Comparison of ENCODE assay signal across 15 mouse cellular contexts in the genomic region with DNA sequence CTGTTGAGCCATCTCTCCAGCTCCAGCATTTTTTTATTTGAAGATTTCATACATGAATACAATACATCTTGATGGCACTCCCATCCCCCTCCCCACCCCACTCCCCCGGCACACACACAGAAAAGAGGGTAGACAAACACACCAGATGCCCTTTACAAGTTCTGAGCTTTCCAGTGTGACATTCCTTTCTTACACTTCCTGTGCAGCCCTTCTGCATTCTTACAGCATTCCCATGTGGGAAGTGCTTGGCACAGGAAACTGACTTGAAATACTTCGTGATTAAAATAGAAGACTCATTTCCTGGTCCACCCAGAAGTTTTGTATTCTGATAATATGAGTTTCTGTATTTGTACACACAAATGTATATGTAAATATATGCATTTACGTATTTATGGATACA. TPM values are rescaled to one million over a fixed set of nuclear protein-coding genes. Genes with fewer than 3 reads are reported as not detected.
A peak's percentile ranks its signal among the peaks of the same experiment; 100 is the strongest.
DNase-seq lines count a peak whose midpoint lies in the region; ATAC-seq and TF ChIP-seq lines count a peak whose summit lies in the region.
"Had no signal": no experiment of that assay in that cellular context is flagged by ENCODE, and none has a peak within 500 bp of the region (broad histone marks: within the 10 kb centered on the region; RNA-seq: fewer than 3 reads in every experiment).

No protein-coding gene starts in this region.

- no peak overlapping the region for H3K27ac ChIP-seq in kidney, embryonic 15.5 days
- no peak overlapping the region for H3K27ac ChIP-seq in cerebellum, adult 2 months (ENCODE audit: insufficient read depth, low read length)
- H3K27ac ChIP-seq: embryonic facial prominence, embryonic 15.5 days; limb, embryonic 15.5 days had no signal

- H3K4me2 ChIP-seq in kidney, embryonic 15.5 days = no peak overlapping the region
- H3K4me2 ChIP-seq: embryonic facial prominence, embryonic 15.5 days; limb, embryonic 15.5 days had no signal

- 59% methylated on average over 3 of the region's 3 CpGs for WGBS in kidney, embryonic 15.5 days
- WGBS in cerebellum, adult 2 months = 67% methylated on average over 3 of the region's 3 CpGs

- H3K9ac ChIP-seq in kidney, embryonic 15.5 days = no peak overlapping the region
- H3K9ac ChIP-seq: embryonic facial prominence, embryonic 15.5 days; limb, embryonic 15.5 days had no signal

- no peaks in the 10 kb centered on the region for H3K36me3 ChIP-seq in kidney, embryonic 15.5 days
- H3K36me3 ChIP-seq: embryonic facial prominence, embryonic 15.5 days; limb, embryonic 15.5 days had no signal

- no peaks in the 10 kb centered on the region for H3K27me3 ChIP-seq in kidney, embryonic 15.5 days
- no peaks in the 10 kb centered on the region for H3K27me3 ChIP-seq in cerebellum, adult 2 months (ENCODE audit: control insufficient read depth, insufficient read depth, low read length)
- H3K27me3 ChIP-seq: embryonic facial prominence, embryonic 15.5 days; limb, embryonic 15.5 days had no signal

- no peaks in the 10 kb centered on the region for H3K9me3 ChIP-seq in kidney, embryonic 15.5 days (replicated peaks)
- H3K9me3 ChIP-seq: embryonic facial prominence, embryonic 15.5 days; limb, embryonic 15.5 days had no signal

- no peak for TF ChIP-seq POLR2A in cerebellum, adult 2 months (IDR thresholded peaks at IDR 0.05; ENCODE audit: borderline replicate concordance, insufficient read depth, low read length)

- peak; percentile 9 to 12 for DNase-seq in kidney, adult 8-10 months
- peak; percentile 30 for DNase-seq in NIH3T3 (ENCODE audit: low read depth)
- DNase-seq in heart, adult 8-10 months (ENCODE audit: low spot score) = peak; percentile 54
- peak; percentile 15 to 18 for DNase-seq in kidney, postnatal 36 days
- DNase-seq in cerebellum, adult 2 months = no peak
- no peak for DNase-seq in yolk sac, embryonic 10.5 days (ENCODE audit: low spot score)
- DNase-seq: cerebellum, adult 18-20 months; gastrocnemius, postnatal 25 days had no signal

- no peak for ATAC-seq in kidney, embryonic 15.5 days (replicated peaks; ENCODE audit: low FRiP score)

- 0 out of 2 replicates have a peak, but pooled peaks cover 2% of the 10 kb centered on the region for H3K4me1 ChIP-seq in kidney, embryonic 15.5 days
- no peaks in the 10 kb centered on the region; the same call in 1 of the 2 replicates for H3K4me1 ChIP-seq in cerebellum, adult 2 months (ENCODE audit: control insufficient read depth, insufficient read depth, low read length)
- H3K4me1 ChIP-seq: embryonic facial prominence, embryonic 15.5 days; limb, embryonic 15.5 days had no signal

- H3K4me3 ChIP-seq in kidney, embryonic 15.5 days (replicated peaks) = no peak overlapping the region
- no peak overlapping the region for H3K4me3 ChIP-seq in cerebellum, adult 2 months (replicated peaks; ENCODE audit: insufficient read depth, low read depth, low read length)
- H3K4me3 ChIP-seq: embryonic facial prominence, embryonic 15.5 days; limb, embryonic 15.5 days had no signal

- no peak for TF ChIP-seq CTCF in cerebellum, adult 2 months (IDR thresholded peaks at IDR 0.05; ENCODE audit: borderline replicate concordance, insufficient read depth, low read depth, low read length)

RNA-seq across cellular contexts. Expression of a gene that starts 15.4 kb away (rescaled TPM):
- not detected in 2 replicates for polyA plus RNA-seq in kidney, embryonic 15.5 days (2015; fragmentation: Nextera tagmentation; extraction: Ambion mirVana)
- total RNA-seq in heart, adult 8-10 months (2022) = not detected
- not detected in 2 replicates for polyA plus RNA-seq in cerebellum, adult 2 months (2012; rRNA removed)
- total RNA-seq: megakaryocyte-erythroid progenitor cell, adult 5-6 weeks; neutrophil, adult 5-6 weeks had no signal
- polyA plus RNA-seq: embryonic facial prominence, embryonic 15.5 days; large intestine, adult 2 months; limb, embryonic 15.5 days; thymus, postnatal 0 days had no signal

Comparison
In these comparisons a context has a peak if more than half of its experiments do, and no peak if none do; other contexts are left out.
1. DNase-seq: peak in kidney, adult 8-10 months (2 of 2), NIH3T3 (single experiment), heart, adult 8-10 months (single experiment) and kidney, postnatal 36 days (2 of 2); none in cerebellum, adult 2 months (0 of 2) and yolk sac, embryonic 10.5 days (single experiment).